Mouse (Mus musculus) cerebellum, adult 2 months (tissue): ENCODE data around the gene Best1. TPM values are rescaled to one million over a fixed set of nuclear protein-coding genes. Genes with fewer than 3 reads are reported as not detected.
A peak's percentile ranks its signal among the peaks of the same experiment; 100 is the strongest.

Experiments
- DNase-seq, 2 experiments: peaks; one replicate each; pipeline ENCODE4 v3.0.0; 2021
- H3K27ac ChIP-seq: fragments of 200-500 bp; 2 replicates; pipeline ENCODE4 v1.5.1; 2012; ENCODE audit warnings: low read length, control low read depth, inconsistent platforms; ENCODE audit not compliant: insufficient read depth
- H3K27me3 ChIP-seq: fragments of 200-500 bp; 2 replicates; pipeline ENCODE4 v1.6.1; 2012; ENCODE audit warnings: inconsistent platforms, mild to moderate bottlenecking, low read length, moderate library complexity; ENCODE audit not compliant: control insufficient read depth, insufficient read depth
- H3K4me1 ChIP-seq: fragments of 200-500 bp; 2 replicates; pipeline ENCODE4 v1.6.1; 2011; ENCODE audit warnings: low read length; ENCODE audit not compliant: control insufficient read depth, insufficient read depth
- H3K4me3 ChIP-seq: fragments of 200-500 bp; replicated peaks from 2 replicates; pipeline ENCODE3; 2011; ENCODE audit warnings: mild to moderate bottlenecking, low read depth, low read length, control low read depth; ENCODE audit not compliant: insufficient read depth
- CTCF ChIP-seq: fragments of 200-500 bp; IDR thresholded peaks from 2 replicates; pipeline ENCODE4 v1.5.1; 2011; ENCODE audit warnings: low read depth, mild to moderate bottlenecking, control low read depth, low read length, moderate library complexity, borderline replicate concordance; ENCODE audit not compliant: insufficient read depth
- POLR2A ChIP-seq: fragments of 200-500 bp; IDR thresholded peaks from 2 replicates; pipeline ENCODE4 v1.6.1; 2011; ENCODE audit warnings: low read length, control low read depth, borderline replicate concordance; ENCODE audit not compliant: insufficient read depth
- WGBS: fragments of 180-500 bp; shearing (Covaris S2); methylation state at CpG from one replicate; pipeline ENCODE4 v1.1.7; 2018; 5-methylcytosine and 5-hydroxymethylcytosine counted together
- polyA plus RNA-seq: library from polyadenylated mRNA; depleted of rRNA; stranded (reverse); fragments of >200 nt; gene quantifications from 2 replicates; pipeline ENCODE4 v1.2.3, GENCODE M21; 2012

The Best1 gene
- polyA plus RNA-seq, 1 experiment = 0.77 TPM

- H3K27ac ChIP-seq = no peak overlapping the region
- H3K27me3 ChIP-seq = no peaks in the 10 kb centered on the region
- H3K4me3 ChIP-seq = no peak overlapping the region
- no peak for DNase-seq
- H3K4me1 ChIP-seq = no peaks in the 10 kb centered on the region
- no peak for TF ChIP-seq POLR2A
- TF ChIP-seq CTCF = no peak
- WGBS = 90% methylated on average over 3 of the region's 3 CpGs
These were observed 48.5 kb downstream of the Best1 start for GRCm38 (mm10) chr19:9952912-9953311.

GRCm38 (mm10) chr19:9952390-9952789 is 49.0 kb downstream of the Best1 start:
- no peak for DNase-seq
- no peaks in the 10 kb centered on the region for H3K4me1 ChIP-seq
- 69% methylated on average over 3 of the region's 3 CpGs for WGBS
- TF ChIP-seq CTCF = no peak
- no peak for TF ChIP-seq POLR2A
- H3K27ac ChIP-seq = no peak overlapping the region
- no peak overlapping the region for H3K4me3 ChIP-seq
- no peaks in the 10 kb centered on the region for H3K27me3 ChIP-seq

GRCm38 (mm10) chr19:9946986-9947385 is 54.4 kb downstream of the Best1 start:
- no peaks in the 10 kb centered on the region for H3K4me1 ChIP-seq
- H3K27ac ChIP-seq = no peak overlapping the region
- no peak for DNase-seq
- no peaks in the 10 kb centered on the region for H3K27me3 ChIP-seq
- TF ChIP-seq POLR2A (no peak), CTCF (no peak)
- WGBS = 57% methylated on average over 3 of the region's 3 CpGs
- H3K4me3 ChIP-seq = no peak overlapping the region

DNA sequence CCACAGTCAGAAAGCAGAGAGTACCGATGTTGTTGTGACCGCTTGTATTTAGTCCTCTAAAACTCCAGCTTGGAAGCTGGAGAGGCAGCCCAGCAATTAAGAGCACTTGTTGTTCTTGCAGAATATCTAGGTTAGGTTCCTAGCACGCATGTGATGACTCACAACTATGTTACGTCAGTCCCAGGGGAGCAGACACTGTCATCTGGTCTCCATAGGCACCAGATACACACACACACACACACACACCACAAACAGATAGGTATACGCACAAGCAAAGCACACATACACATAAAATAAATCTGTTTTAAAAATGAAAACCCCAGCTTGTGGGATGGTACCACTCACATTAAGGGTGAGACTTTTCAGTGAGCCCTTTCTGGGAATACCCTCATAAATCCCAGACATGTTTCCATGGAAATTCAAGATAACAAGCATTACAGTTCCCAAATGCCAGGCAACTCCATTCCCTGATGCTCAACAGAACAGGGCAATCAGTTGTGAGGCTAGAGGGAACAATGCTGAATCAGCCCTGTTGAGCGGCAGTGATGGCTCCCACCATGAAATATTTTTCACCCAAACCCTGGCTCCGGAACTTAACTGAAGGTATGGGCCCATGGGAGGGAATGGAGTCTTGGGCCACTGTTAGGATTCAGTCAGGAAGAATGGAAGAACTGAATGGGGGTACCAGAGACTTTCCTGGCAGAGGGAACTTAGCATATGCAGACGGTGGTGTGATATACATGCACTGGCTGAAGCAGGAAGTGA is 55.5 kb downstream of the Best1 start:
- Histone ChIP-seq H3K27ac (no peak overlapping the region), H3K4me3 (no peak overlapping the region), H3K4me1 (no peaks in the 10 kb centered on the region), H3K27me3 (no peaks in the 10 kb centered on the region)
- TF ChIP-seq POLR2A (no peak), CTCF (no peak)
- no peak for DNase-seq
- WGBS = 91% methylated on average over 8 of the region's 8 CpGs

- Histone ChIP-seq H3K27me3 (no peaks in the 10 kb centered on the region), H3K27ac (no peak overlapping the region; the same call in 1 of the 2 replicates), H3K4me1 (no peaks in the 10 kb centered on the region), H3K4me3 (no peak overlapping the region)
- no peak for DNase-seq
- WGBS = 53% methylated on average over 10 of the region's 10 CpGs
- no peak for TF ChIP-seq POLR2A
- no peak for TF ChIP-seq CTCF
These were observed 58.6 kb downstream of the Best1 start for GRCm38 (mm10) chr19:9942539-9943533.

DNA sequence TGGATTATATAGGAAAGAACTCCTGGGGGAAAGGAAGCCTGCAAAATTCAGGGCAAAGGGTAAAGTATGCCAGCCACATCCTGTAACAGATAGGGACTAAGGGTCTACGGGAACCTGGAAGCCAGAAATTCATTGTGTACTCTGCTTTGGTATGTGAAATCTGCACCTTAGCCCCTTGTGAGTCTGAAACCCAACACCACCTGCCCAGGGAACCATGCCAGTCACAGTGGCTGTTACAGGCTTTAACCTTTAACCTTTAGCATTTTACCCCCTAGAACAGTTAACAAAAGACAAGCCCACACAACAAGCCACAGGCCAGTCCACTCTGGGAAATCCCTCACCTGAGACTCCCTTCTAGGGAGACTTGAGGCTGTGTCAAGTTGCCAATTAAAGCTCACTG is 59.6 kb downstream of the Best1 start:
- no peaks in the 10 kb centered on the region for H3K4me1 ChIP-seq
- H3K27me3 ChIP-seq = no peaks in the 10 kb centered on the region
- WGBS = 69% methylated on average over 1 of the region's 1 CpGs
- no peak for TF ChIP-seq CTCF
- TF ChIP-seq POLR2A = no peak
- DNase-seq = no peak
- no peak overlapping the region for H3K4me3 ChIP-seq
- peak overlapping the region; percentile 47; the same call in 1 of the 2 replicates for H3K27ac ChIP-seq

DNA sequence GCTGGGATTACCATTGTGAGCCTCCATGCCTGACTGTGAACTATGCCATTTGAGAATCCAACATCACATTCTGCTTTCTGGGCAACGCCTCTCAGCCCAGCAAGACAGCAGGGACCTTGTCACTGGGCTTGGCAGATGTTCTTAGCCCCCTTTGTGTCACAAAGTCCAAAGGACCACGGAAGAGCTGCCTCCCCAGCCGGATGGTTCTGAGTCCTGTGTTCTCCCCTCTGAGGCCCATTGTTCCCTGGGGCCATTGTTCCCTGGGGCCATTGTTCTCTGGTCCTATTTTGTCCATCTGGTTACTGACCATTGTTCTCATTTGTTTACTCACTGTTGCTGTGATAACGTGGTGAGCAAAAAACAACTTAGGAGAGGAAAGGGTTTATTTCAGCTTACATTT is 60.5 kb downstream of the Best1 start:
- 10% methylated on average over 4 of the region's 4 CpGs for WGBS
- Histone ChIP-seq H3K27me3 (no peaks in the 10 kb centered on the region), H3K4me1 (no peaks in the 10 kb centered on the region), H3K4me3 (no peak overlapping the region), H3K27ac (no peak overlapping the region; the same call in 1 of the 2 replicates)
- no peak for TF ChIP-seq CTCF
- no peak for TF ChIP-seq POLR2A
- peak in 1 of 2 experiments; percentile 24 for DNase-seq

GRCm38 (mm10) chr19:9939841-9940240 is 61.6 kb downstream of the Best1 start:
- H3K4me3 ChIP-seq = no peak overlapping the region
- WGBS = 59% methylated on average over 7 of the region's 7 CpGs
- no peak for DNase-seq
- H3K27me3 ChIP-seq = no peaks in the 10 kb centered on the region
- no peak for TF ChIP-seq POLR2A
- TF ChIP-seq CTCF = no peak
- H3K27ac ChIP-seq = peak overlapping the region; percentile 27; the same call in 1 of the 2 replicates
- no peaks in the 10 kb centered on the region for H3K4me1 ChIP-seq
